Mouse (Mus musculus): ENCODE results near the gene Fam53b.

- TF ChIP-seq FLI1 (IDR thresholded peaks at IDR 0.05; ENCODE audit: low read length) (no peak), GATA1 (IDR thresholded peaks at IDR 0.05; ENCODE audit: borderline replicate concordance, low read length) (no peak)
These were observed 101.5 kb downstream of the Fam53b start for GRCm38 (mm10) chr7:132712044-132712708.

All from megakaryocyte, embryonic 14.5 days (primary cell).